Mouse (Mus musculus): ENCODE data around the gene Dnah10. TPM values are rescaled to one million over a fixed set of nuclear protein-coding genes. Genes with fewer than 3 reads are reported as not detected.

Dnah10 gene
- total RNA-seq, 2 experiments from 2014 or later = 0.32 to 0.38 TPM

DNA sequence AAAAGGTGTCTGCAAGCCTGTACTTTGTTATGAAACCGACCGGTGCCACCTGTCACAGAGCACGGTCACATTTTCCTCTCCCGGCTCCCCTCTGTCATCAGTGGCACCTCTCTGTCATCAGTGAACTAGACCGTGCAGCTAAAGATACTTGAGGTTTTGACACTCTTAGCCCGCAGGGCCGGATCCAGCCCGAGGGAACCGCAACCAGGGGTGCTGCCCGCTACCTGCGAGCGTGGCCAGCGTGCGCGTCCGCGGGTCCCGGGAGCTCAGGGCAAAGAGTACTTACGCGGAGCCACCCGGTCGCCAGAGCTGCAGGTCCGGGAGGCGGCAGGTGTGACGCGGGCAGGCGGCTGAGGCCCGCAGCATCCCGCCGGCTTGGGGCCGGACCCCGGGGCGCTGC, 136.6 kb downstream of the Dnah10 start:
- Histone ChIP-seq H3K27ac (peak overlapping the region; percentile 97), H3K4me3 (peak overlapping the region; percentile 93)
- peak in 1 of 2 experiments; percentile 30 for DNase-seq (ENCODE audit: low spot score in 2 of 2)
- no peak for TF ChIP-seq CTCF (conservative IDR thresholded peaks at IDR 0.05)

DNA sequence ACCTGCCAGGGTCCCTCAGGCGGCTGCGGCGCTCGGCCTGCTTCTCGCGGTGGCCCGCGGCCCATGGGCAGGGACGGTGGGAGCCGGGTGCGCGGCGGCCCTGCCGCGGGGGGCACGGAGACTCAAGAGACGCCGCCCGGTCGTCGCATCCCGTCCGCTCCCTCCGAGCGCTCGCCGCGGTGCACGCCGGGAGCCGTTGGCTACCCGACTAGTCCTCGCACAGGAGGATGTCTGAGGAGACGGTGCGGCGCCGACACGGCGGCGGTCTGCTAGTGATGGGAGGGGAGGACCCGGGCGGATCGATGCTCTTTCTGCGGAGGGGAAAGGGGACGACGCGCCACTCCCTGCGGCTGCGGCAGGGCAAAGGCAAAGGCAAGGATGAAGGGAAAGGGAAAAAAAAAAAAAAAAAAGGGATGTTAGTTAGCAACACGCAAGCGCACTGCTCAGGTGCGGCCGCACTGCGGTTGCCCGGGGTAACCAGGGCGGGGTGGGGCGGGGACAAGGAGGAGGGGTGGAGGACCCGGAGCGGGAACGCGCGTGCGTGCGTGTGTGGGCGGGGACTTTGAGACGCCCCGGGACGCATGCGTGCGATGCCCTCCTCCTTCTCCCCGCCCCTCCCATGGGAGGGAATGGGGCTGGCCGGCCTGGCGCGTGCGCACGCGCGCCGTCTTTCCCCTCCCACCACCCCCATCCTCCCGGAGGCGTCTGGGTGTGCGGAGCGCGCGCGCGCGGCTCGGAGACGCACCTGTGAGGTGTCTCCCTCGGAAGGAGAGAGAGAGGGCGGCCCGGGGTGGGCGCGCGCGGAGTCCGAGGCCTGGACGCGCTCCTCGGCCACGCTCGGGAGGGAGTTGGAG, 137.4 kb downstream of the Dnah10 start, which contains the start of the genes Ccdc92 and Zfp664:
TSS of gene Ccdc92 (minus strand) at position 412 of the 854 bp plus-strand sequence.
TSS of gene Zfp664 (plus strand) at position 679 of the 854 bp plus-strand sequence.
- peak; percentile 98 for DNase-seq (ENCODE audit: low spot score in 2 of 2)
- Histone ChIP-seq H3K27ac (peak within 1 kb of the TSS; percentile 97), H3K4me3 (peak within 1 kb of the TSS; percentile 93)
- no peak for TF ChIP-seq CTCF (conservative IDR thresholded peaks at IDR 0.05)

DNA sequence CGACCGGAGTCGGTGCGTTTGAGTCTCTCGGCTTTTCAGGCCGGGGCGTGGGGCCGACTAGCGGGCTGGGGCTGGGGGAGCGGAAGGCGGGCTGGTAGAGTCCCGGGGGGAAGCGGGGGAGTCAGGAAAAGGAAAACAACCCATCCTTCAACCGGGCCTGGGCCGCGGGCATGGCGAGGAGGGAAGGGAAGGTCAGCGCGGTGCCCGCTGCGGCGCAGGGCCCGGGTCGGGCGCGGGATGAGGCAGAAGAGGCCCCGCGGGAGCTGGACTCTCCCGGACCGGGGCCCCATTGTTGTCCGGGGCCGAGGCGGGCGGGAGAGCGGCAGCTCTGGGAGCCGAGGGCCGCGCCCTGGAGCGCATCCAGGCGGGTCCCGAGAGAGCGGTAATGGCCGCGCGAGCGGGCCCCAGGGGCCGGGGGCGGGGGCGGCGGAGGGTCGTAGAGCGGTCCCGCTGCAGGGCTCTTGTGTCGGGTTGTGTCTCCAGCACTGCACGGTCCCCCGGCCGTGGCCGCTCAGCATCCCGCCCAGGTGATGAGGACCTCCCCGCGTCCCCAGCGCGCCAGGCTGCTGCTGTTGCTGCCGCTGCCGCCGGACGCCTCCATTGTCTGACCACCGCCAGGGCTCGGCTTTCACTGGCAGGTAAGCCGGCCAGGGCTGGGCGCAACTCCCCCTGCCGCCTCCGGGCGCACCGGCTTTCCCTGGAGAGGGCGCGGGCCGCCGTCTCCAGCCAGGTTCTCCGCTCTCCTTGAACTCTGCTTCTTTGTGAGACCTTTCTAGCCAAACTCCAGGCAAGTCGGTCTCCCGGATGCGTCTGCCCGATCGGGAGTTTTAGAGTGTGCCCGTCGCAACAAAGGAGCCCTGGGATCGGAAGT, 138.2 kb downstream of the Dnah10 start:
- no peak; the same call in 1 of the 2 replicates for TF ChIP-seq CTCF (conservative IDR thresholded peaks at IDR 0.05)
- Histone ChIP-seq H3K27ac (peak overlapping the region; percentile 89), H3K4me3 (peak overlapping the region; percentile 93)
- DNase-seq (ENCODE audit: low spot score in 2 of 2) = no peak

DNA sequence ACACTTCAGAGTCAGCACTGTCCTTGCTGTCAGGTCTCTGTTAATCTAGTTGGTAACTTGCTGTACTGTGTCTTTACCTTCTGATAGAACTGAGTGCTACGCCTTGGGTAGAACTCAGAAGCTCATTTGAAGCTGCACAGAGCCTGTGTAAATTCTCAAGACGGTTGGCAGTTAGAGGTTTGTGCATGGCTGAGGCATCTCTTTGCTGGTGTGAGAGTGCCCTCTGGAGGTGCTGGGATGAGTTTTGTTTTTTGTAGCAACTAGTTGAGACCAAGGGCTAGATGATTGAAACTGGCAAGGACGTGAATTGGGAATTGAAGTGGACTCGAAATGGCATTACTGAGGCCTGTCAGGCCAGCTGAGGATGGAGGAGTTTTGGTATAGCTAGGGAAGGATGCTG, 144.1 kb downstream of the Dnah10 start:
- TF ChIP-seq CTCF (conservative IDR thresholded peaks at IDR 0.05) = peak; percentile 89
- H3K27ac ChIP-seq = no peak overlapping the region
- DNase-seq (ENCODE audit: low spot score in 2 of 2) = peak; percentile 76 to 80
- H3K4me3 ChIP-seq = no peak overlapping the region

DNA sequence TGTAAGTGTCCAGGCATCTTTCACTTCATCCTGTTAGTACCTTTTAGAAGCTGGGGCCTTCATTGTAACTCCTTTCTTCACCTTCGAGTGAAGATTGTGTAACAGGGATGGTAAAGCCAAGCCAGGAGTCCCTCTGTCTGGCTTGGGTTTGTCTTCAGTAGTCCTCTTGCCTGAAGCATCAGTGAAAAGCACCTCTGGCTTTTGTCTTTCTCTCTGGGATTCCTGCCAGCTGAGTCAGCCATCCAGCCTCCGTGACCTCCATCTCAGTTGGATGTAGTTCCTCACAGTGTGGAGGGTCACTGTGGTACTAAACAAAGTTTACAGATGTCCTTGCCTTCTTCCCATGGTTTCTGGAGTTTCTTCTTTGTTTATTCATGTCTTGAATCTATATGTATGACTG, 147.1 kb downstream of the Dnah10 start:
- no peak for TF ChIP-seq CTCF (conservative IDR thresholded peaks at IDR 0.05)
- Histone ChIP-seq H3K27ac (no peak overlapping the region), H3K4me3 (no peak overlapping the region)
- DNase-seq (ENCODE audit: low spot score in 2 of 2) = no peak

DNA sequence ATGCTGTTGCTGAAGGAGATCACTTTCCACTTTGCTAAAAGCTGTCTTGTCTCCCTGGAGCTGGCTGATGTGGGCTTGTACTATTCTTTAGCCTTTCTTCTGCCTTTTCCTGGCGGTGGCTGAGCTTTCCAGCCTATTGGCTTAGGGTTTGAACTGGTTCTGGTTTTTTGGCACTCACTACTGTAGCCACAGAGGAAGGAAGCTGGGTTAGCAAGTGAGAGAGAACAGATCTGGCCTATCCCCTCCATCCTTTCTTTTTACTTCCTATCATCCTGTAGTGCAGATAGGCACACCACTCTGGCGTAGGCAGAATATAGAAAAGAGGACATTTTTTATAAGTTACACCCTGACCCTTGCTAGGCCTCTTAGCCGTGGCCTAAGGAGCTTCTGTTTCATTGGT, 148.2 kb downstream of the Dnah10 start:
- no peak for TF ChIP-seq CTCF (conservative IDR thresholded peaks at IDR 0.05)
- no peak overlapping the region for H3K4me3 ChIP-seq
- DNase-seq (ENCODE audit: low spot score in 2 of 2) = no peak
- 0 out of 2 replicates have a peak overlapping the region, but pooled peaks have one; percentile 12 for H3K27ac ChIP-seq

DNA sequence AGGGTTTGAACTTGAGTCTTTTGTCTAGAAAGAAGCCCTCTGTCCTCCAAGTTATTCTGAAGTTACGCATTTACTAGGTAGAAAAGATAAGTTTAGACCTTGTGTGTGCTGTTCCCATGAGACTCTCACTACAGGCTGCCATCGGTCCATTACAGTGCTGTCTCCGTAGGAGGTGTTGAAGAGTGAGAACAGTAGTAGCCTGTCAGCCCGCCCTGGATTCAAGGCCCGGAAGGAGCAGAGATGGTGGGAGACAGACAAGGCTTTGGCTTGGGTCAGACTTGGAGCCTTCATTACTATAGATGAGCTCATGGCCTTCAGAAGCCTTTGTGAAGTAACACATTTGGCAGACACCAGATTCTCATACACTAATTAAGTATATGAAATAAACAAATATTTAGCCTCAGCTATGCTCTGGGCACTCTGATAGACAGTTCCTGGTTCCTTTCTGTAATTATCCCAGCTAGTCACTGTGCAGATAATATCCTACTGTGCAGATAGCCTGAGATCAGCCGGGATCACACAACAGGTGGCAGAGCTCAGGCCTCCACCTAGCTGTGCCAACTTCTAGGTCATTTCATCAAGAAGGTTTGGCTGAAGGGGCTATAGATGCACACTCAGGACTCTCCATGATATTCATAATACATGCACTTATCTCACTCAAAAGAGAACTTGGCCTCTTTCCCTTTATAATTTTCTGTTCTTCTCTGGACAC, 149.2 kb downstream of the Dnah10 start:
- 0 out of 2 replicates have a peak, but pooled peaks have one; percentile 1 for TF ChIP-seq CTCF (conservative IDR thresholded peaks at IDR 0.05)
- no peak for DNase-seq (ENCODE audit: low spot score in 2 of 2)
- no peak overlapping the region for H3K27ac ChIP-seq
- no peak overlapping the region for H3K4me3 ChIP-seq

DNA sequence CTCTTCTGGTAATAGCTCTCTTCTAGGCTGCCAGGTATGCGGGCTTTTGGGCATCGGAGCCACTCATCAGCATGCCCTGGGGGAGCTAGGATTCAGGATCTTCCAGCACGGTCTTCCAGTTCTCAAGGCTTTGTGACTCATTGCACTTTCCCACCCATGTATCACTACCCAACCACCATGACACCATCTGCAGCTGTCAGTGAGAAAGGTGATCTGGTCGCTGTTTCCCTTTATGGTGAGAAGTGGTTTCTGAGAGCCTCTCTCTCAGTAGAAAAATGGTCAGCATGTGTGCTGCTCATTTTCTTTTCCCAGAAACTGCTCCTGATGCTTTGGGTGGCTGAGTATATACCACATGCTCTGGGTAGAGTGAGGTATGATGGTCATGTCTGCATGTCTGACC, 154.4 kb downstream of the Dnah10 start:
- DNase-seq (ENCODE audit: low spot score in 2 of 2) = no peak

DNA sequence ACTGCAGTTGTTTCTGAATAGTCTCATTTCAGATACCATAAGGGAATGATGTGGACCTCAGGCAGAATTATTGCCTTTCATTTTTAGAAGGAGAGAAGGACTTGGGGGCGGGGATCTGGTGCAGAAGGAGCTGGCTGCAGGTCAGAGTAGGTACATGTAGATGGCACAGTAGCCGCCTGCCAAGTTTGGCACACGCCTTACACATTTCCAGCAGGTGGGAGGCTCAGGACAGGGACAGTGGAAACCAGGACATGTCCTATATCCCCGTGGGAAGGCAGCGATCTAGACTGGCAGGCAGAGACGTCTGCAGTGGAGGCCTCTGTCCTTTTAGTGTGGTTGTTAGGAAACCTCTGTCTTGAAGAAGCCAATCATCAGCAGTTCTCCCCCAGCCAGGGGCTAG, 154.9 kb downstream of the Dnah10 start:
- H3K4me3 ChIP-seq = no peak overlapping the region
- no peak for TF ChIP-seq CTCF (conservative IDR thresholded peaks at IDR 0.05)
- no peak overlapping the region for H3K27ac ChIP-seq
- DNase-seq (ENCODE audit: low spot score in 2 of 2) = no peak

More for the DNA sequence above, 154.4 kb downstream of the Dnah10 start:
- H3K4me3 ChIP-seq = no peak overlapping the region
- no peak for TF ChIP-seq CTCF (conservative IDR thresholded peaks at IDR 0.05)
- no peak overlapping the region for H3K27ac ChIP-seq

DNA sequence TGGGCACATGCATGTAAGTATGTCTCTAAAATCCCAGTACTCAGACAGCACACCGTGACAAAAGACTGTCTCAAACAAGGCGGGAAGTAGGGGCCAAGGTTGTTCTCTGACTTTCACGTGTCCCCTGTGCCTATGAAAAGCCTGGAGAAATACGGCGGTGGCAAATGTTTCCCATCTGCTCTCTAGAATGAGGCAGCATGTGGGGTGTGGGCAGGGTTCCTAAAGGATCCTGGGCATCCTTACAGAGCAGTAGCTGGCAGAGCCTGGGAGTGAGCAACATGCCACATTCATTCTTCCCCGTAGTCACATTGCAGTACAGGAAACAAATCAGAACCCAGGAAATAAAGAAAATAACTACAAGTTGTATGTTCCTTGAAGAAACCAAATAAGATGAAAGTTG, 159.0 kb downstream of the Dnah10 start:
- TF ChIP-seq CTCF (conservative IDR thresholded peaks at IDR 0.05) = no peak
- peak overlapping the region; percentile 75; the same call in 1 of the 2 replicates for H3K27ac ChIP-seq
- peak; percentile 74 to 81 for DNase-seq (ENCODE audit: low spot score in 2 of 2)

More for the DNA sequence above, 159.0 kb downstream of the Dnah10 start:
- H3K4me3 ChIP-seq = no peak overlapping the region

Other genes starting within 250 kb of the Dnah10 start
- gene Rilpl2, start 246.7 kb upstream of the Dnah10 start, total RNA-seq (2021) = 10 to 100 TPM; 19.3 TPM
- 10 to 100 TPM; 25.7 to 25.9 TPM for gene Snrnp35, start 242.0 kb upstream of the Dnah10 start, total RNA-seq (2021)
- 10 to 100 TPM; 69.1 to 78.2 TPM for gene Rilpl1, start 193.7 kb upstream of the Dnah10 start, total RNA-seq (2021)
- 10 to 100 TPM; 97.4 to 99.3 TPM for gene Tmed2, start 184.4 kb upstream of the Dnah10 start, total RNA-seq (2021)
- gene Ddx55, start 172.2 kb upstream of the Dnah10 start, total RNA-seq (2021) = 10 to 100 TPM; 27.4 to 32.6 TPM
- gene Eif2b1, start 146.0 kb upstream of the Dnah10 start, total RNA-seq (2021) = 10 to 100 TPM; 36.7 to 36.8 TPM
- gene Gtf2h3, start 145.9 kb upstream of the Dnah10 start, total RNA-seq (2021) = 10 to 100 TPM; 31.7 to 35.7 TPM
- gene Atp6v0a2, start 96.5 kb upstream of the Dnah10 start, total RNA-seq (2021) = 10 to 100 TPM; 54.3 to 63.9 TPM
- gene Ccdc92, start 137.3 kb downstream of the Dnah10 start, total RNA-seq (2021) = 10 to 100 TPM; 79.7 to 81.8 TPM
- 10 to 100 TPM; 65.1 to 66.1 TPM for gene Zfp664, start 137.6 kb downstream of the Dnah10 start, total RNA-seq (2021)

Data from layer of hippocampus, adult 2 months (tissue).